Mouse (Mus musculus) kidney, postnatal 0 days (tissue): Measurements from ENCODE around the gene Smad1. TPM values are rescaled to one million over a fixed set of nuclear protein-coding genes. Genes with fewer than 3 reads are reported as not detected.

ENCODE experiments used
- ATAC-seq: fragments of 200-750 bp; cut with Nextera tagmentation; replicated peaks from 2 replicates; pipeline ENCODE4 v1.8.0; 2017; ENCODE audit warnings: low read depth, moderate number of reproducible peaks, moderate TSS enrichment, moderate library complexity; ENCODE audit not compliant: low FRiP score
- DNase-seq: peaks from one replicate; pipeline ENCODE4 v3.0.0-alpha.2; 2016; ENCODE audit warnings: low spot score
- H3K27ac ChIP-seq: fragments of 300-500 bp; sonication (generic); 2 replicates; pipeline ENCODE4 v1.5.1; 2014; ENCODE audit warnings: mild to moderate bottlenecking
- H3K27me3 ChIP-seq: fragments of 300-500 bp; sonication (generic); 2 replicates; pipeline ENCODE4 v1.6.1; 2014; ENCODE audit warnings: low read length, mixed read lengths; ENCODE audit not compliant: insufficient read depth
- H3K36me3 ChIP-seq: fragments of 300-500 bp; sonication (generic); 2 replicates; pipeline ENCODE4 v1.6.1; 2014; ENCODE audit warnings: low read length, mixed read lengths; ENCODE audit not compliant: insufficient read depth
- H3K4me1 ChIP-seq: fragments of 300-500 bp; sonication (generic); replicated peaks from 2 replicates; pipeline ENCODE4 v1.6.1; 2014; ENCODE audit warnings: antibody characterized with exemption, low read length, mixed read lengths; ENCODE audit not compliant: insufficient read depth
- H3K4me2 ChIP-seq: fragments of 300-500 bp; sonication (generic); 2 replicates; pipeline ENCODE4 v1.6.1; 2014; ENCODE audit warnings: mild to moderate bottlenecking, low read length, moderate library complexity, mixed read lengths
- H3K4me3 ChIP-seq: fragments of 300-500 bp; sonication (generic); replicated peaks from 2 replicates; pipeline ENCODE4 v1.5.1; 2014; ENCODE audit warnings: low read depth, low read length
- H3K9ac ChIP-seq: fragments of 300-500 bp; sonication (generic); 2 replicates; pipeline ENCODE4 v1.6.1; 2014; ENCODE audit warnings: low read depth, low read length
- H3K9me3 ChIP-seq: fragments of 300-500 bp; sonication (generic); replicated peaks from 2 replicates; pipeline ENCODE4 v1.6.1; 2016; ENCODE audit warnings: low read length, inconsistent platforms, mixed read lengths
- CTCF ChIP-seq: IDR thresholded peaks from 2 replicates; pipeline ENCODE4 v1.5.1; 2016; ENCODE audit warnings: antibody characterized with exemption, low read depth, mild to moderate bottlenecking, moderate library complexity
- WGBS: fragments of 180-500 bp; shearing (Covaris S2); extraction: QIAGEN DNeasy Blood & Tissue Kit; methylation state at CpG from one replicate; pipeline ENCODE4 v1.1.7; 2014; 5-methylcytosine and 5-hydroxymethylcytosine counted together
- polyA plus RNA-seq: library from polyadenylated mRNA; unstranded; fragments of >200 nt; fragmentation: Nextera tagmentation; extraction: Ambion mirVana; gene quantifications from 2 replicates; pipeline ENCODE4 v1.2.1, GENCODE M21; 2015

Gene Smad1
- polyA plus RNA-seq, 1 experiment from 2014 or later = 36.6 TPM

- TF ChIP-seq CTCF = no peak
- peak overlapping the region; percentile 68 for H3K27ac ChIP-seq
- 52% methylated on average over 6 of the region's 6 CpGs for WGBS
- DNase-seq (peak; percentile 42), ATAC-seq (peak; percentile 63)
- H3K9me3 ChIP-seq = no peaks in the 10 kb centered on the region
- no peaks in the 10 kb centered on the region for H3K4me1 ChIP-seq
- peak overlapping the region; percentile 18; the same call in 1 of the 2 replicates for H3K4me2 ChIP-seq
- H3K36me3 ChIP-seq = no peaks in the 10 kb centered on the region
- H3K27me3 ChIP-seq = no peaks in the 10 kb centered on the region
- no peak overlapping the region for H3K4me3 ChIP-seq
- H3K9ac ChIP-seq = no peak overlapping the region
Measured at GRCm38 (mm10) chr8:79404895-79405557, 5.7 kb upstream of the Smad1 start.

- no peak for ATAC-seq
- H3K27me3 ChIP-seq = no peaks in the 10 kb centered on the region
- WGBS = 72% methylated on average over 2 of the region's 2 CpGs
- H3K9ac ChIP-seq = no peak overlapping the region
- DNase-seq = no peak
- no peaks in the 10 kb centered on the region for H3K36me3 ChIP-seq
- H3K4me2 ChIP-seq = no peak overlapping the region
- H3K9me3 ChIP-seq = no peaks in the 10 kb centered on the region
- no peak for TF ChIP-seq CTCF
- no peak overlapping the region for H3K4me3 ChIP-seq
- H3K27ac ChIP-seq = no peak overlapping the region
- peaks cover 7% of the 10 kb centered on the region for H3K4me1 ChIP-seq
Measured at GRCm38 (mm10) chr8:79400671-79401070, 1.4 kb upstream of the Smad1 start.

DNA sequence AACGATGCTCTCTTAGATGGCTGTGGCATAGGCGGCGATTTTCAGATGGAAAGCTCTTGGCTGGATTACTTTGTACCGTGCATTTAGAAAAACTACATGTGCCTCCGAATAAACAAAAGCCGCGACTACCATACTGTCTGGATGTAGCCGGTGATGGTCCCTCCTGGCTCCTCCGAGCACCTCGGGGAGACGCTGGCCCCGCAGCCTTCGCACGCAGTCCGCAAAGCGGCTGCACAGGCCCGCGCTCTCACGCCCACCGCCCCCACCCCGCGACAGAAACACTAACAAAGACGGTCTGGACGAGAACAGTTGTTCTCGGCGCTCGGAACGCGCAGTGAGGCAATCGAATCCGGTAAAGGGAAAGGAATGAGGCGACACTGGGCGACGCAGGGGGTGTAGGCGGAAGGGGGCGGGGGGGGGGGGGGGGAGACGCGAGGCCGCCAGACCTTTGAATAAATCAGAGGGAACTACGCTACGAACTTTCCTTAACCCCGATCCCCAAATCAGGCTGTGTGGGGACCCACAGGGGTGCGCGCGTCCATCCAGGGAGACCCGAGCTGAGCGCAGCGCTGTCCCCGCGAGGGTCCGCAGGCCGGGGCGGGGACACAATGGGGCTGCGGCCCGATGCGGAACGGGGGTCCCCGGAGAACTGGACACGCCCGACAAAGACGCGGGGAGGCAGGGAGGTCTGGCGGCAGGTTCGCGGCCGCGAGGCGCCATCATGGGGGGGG lies 902 bp downstream of the Smad1 start:
- H3K4me1 ChIP-seq = peaks cover 13% of the 10 kb centered on the region
- H3K27ac ChIP-seq = peak overlapping the region; percentile 96
- peak overlapping the region; percentile 99 for H3K9ac ChIP-seq
- H3K4me3 ChIP-seq = peak overlapping the region; percentile 86
- under 1% methylated on average over 63 of the region's 68 CpGs for WGBS
- no peaks in the 10 kb centered on the region for H3K27me3 ChIP-seq
- H3K4me2 ChIP-seq = peak overlapping the region; percentile 68
- DNase-seq (peak; percentile 71), ATAC-seq (peak; percentile 47)
- H3K9me3 ChIP-seq = no peaks in the 10 kb centered on the region
- TF ChIP-seq CTCF = no peak
- no peaks in the 10 kb centered on the region for H3K36me3 ChIP-seq

- Histone ChIP-seq H3K36me3 (no peaks in the 10 kb centered on the region), H3K4me2 (peak overlapping the region; percentile 68), H3K4me3 (peak overlapping the region; percentile 86), H3K27ac (peak overlapping the region; percentile 96), H3K9ac (peak overlapping the region; percentile 99), H3K27me3 (no peaks in the 10 kb centered on the region), H3K4me1 (peaks cover 13% of the 10 kb centered on the region), H3K9me3 (no peaks in the 10 kb centered on the region)
- 11% methylated on average over 7 of the region's 7 CpGs for WGBS
- peak; percentile 49 for DNase-seq
- no peak for TF ChIP-seq CTCF
- no peak for ATAC-seq
Measured at GRCm38 (mm10) chr8:79397705-79398250, 1.5 kb downstream of the Smad1 start.

DNA sequence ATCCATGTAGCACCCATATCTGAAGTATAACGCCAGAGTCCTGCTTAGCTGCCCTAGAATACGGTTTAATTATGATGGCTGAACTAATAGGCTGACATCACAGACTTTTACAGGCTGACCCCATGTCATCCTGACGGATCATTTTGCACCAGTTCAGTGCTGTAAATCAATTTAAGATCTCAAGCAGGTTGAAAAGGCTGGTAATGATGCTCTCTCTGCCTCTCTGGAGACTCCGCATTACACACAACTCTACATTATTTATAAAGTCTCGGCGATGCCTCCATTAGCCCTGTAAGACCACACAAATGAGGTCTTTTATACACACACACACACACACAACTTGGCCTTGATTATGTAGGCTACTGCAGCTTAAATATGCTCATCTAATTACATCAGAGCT lies 2.4 kb downstream of the Smad1 start:
- no peak overlapping the region for H3K4me3 ChIP-seq
- 50% methylated on average over 6 of the region's 6 CpGs for WGBS
- H3K4me1 ChIP-seq = peaks cover 13% of the 10 kb centered on the region
- no peak overlapping the region for H3K27ac ChIP-seq
- peak overlapping the region; percentile 2 for H3K4me2 ChIP-seq
- no peaks in the 10 kb centered on the region for H3K27me3 ChIP-seq
- no peaks in the 10 kb centered on the region for H3K36me3 ChIP-seq
- H3K9me3 ChIP-seq = no peaks in the 10 kb centered on the region
- H3K9ac ChIP-seq = no peak overlapping the region
- DNase-seq = no peak
- ATAC-seq = no peak
- no peak for TF ChIP-seq CTCF

DNA sequence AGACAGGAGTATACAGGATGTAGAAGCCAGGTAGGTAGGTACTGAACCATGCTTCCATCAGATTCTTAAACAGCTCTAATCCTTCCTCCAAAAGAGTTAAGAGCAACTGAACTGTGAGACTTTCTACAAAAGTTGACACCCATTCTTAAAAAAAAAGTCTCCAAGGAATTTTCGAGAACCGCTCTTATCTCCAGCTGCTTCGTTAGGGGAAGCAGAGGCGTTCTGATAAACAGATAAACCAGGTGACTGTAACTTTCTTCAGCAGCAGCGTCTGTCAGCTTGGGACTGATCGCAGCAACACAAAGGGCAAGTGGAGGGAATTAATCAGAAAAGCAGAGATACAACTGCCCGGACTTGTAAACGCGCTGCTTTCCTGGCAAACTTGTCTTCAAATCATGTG lies 5.3 kb downstream of the Smad1 start:
- TF ChIP-seq CTCF = no peak
- Histone ChIP-seq H3K4me2 (no peak overlapping the region), H3K9me3 (no peaks in the 10 kb centered on the region), H3K4me1 (peaks cover 18% of the 10 kb centered on the region), H3K27me3 (no peaks in the 10 kb centered on the region), H3K36me3 (no peaks in the 10 kb centered on the region), H3K27ac (no peak overlapping the region), H3K9ac (no peak overlapping the region), H3K4me3 (no peak overlapping the region)
- DNase-seq = no peak
- WGBS = 63% methylated on average over 9 of the region's 9 CpGs
- ATAC-seq = no peak
